ENCODE assay signal across 8 mouse cellular contexts in genomic region chr16:32638476-32638875, GRCm38 (mm10). TPM values are rescaled to one million over a fixed set of nuclear protein-coding genes. Genes with fewer than 3 reads are reported as not detected.
DNase-seq lines count a peak whose midpoint lies in the region; ATAC-seq and TF ChIP-seq lines count a peak whose summit lies in the region.

No protein-coding gene starts in this region.

- no peak overlapping the region for H3K27ac ChIP-seq in hindbrain, postnatal 0 days

- peak; percentile 94 for TF ChIP-seq CTCF in hindbrain, postnatal 0 days (IDR thresholded peaks at IDR 0.05; ENCODE audit: low read depth)

- H3K9ac ChIP-seq in hindbrain, postnatal 0 days (replicated peaks; ENCODE audit: low read length) = no peak overlapping the region

- no peak overlapping the region for H3K4me2 ChIP-seq in hindbrain, postnatal 0 days (ENCODE audit: low read depth, low read length)

- H3K4me1 ChIP-seq in hindbrain, postnatal 0 days (ENCODE audit: insufficient read depth, low read length) = no peaks in the 10 kb centered on the region

- DNase-seq in R1 (ENCODE audit: low read depth, low spot score) = peak; percentile 95
- DNase-seq in cerebellum, postnatal 14 days = peak; percentile 90 to 94
- DNase-seq in frontal cortex, postnatal 36 days (ENCODE audit: low spot score in 2 of 2) = peak; percentile 77 to 82
- DNase-seq in hindbrain, postnatal 0 days (ENCODE audit: low spot score) = peak; percentile 92
- peak; percentile 72 for DNase-seq in left cerebral cortex, adult 11 months (ENCODE audit: low spot score)
- DNase-seq in lung, postnatal 4 days = peak; percentile 83 to 86
- DNase-seq in retina, postnatal 1 day = peak; percentile 92
- peak; percentile 82 to 85 for DNase-seq in thymus, postnatal 36 days

- H3K36me3 ChIP-seq in hindbrain, postnatal 0 days (ENCODE audit: insufficient read depth, low read length) = no peaks in the 10 kb centered on the region

- no peaks in the 10 kb centered on the region for H3K9me3 ChIP-seq in hindbrain, postnatal 0 days (ENCODE audit: low read length)

- no peaks in the 10 kb centered on the region for H3K27me3 ChIP-seq in hindbrain, postnatal 0 days (ENCODE audit: insufficient read depth, low read length)

- peak; percentile 68 for ATAC-seq in hindbrain, postnatal 0 days

- no peak overlapping the region for H3K4me3 ChIP-seq in hindbrain, postnatal 0 days (ENCODE audit: low read length)

- 5% methylated on average over 8 of the region's 8 CpGs for WGBS in hindbrain, postnatal 0 days

RNA-seq across cellular contexts. Expression of gene Tnk2, which starts 5.2 kb away (rescaled TPM):
- 78.2 and 90.5 TPM in 2 replicates for total RNA-seq in hindbrain, postnatal 0 days (2014; rRNA removed)
- 18.6 and 19.2 TPM in 2 replicates for polyA plus RNA-seq in hindbrain, postnatal 0 days (2015; fragmentation: Nextera tagmentation; extraction: Ambion mirVana)

RNA-seq across cellular contexts. Expression of gene Tfrc, which starts 29.8 kb away (rescaled TPM):
- 51.9 and 56.3 TPM in 2 replicates for total RNA-seq in hindbrain, postnatal 0 days (2014; rRNA removed)
- 38.3 and 40.0 TPM in 2 replicates for polyA plus RNA-seq in hindbrain, postnatal 0 days (2015; fragmentation: Nextera tagmentation; extraction: Ambion mirVana)
